Mouse (Mus musculus): Measurements from ENCODE around the gene Lrch1.

Lrch1 gene

GRCm38 (mm10) chr14:74893085-74893648 lies 54.5 kb downstream of the Lrch1 start:
- DNase-seq (ENCODE audit: low read depth, low spot score), result no peak

GRCm38 (mm10) chr14:74889304-74889703 lies 58.4 kb downstream of the Lrch1 start:
- DNase-seq (ENCODE audit: low read depth, low spot score), result no peak

- DNase-seq (ENCODE audit: low read depth, low spot score), result no peak
Measured at GRCm38 (mm10) chr14:74888103-74888502, 59.6 kb downstream of the Lrch1 start.

- no peak for DNase-seq (ENCODE audit: low read depth, low spot score)
Measured at GRCm38 (mm10) chr14:74886453-74886852, 61.2 kb downstream of the Lrch1 start.

- no peak for DNase-seq (ENCODE audit: low read depth, low spot score)
Measured at GRCm38 (mm10) chr14:74884920-74885319, 62.8 kb downstream of the Lrch1 start.

- DNase-seq (ENCODE audit: low read depth, low spot score), result no peak
Measured at GRCm38 (mm10) chr14:74884024-74884680, 63.5 kb downstream of the Lrch1 start.

GRCm38 (mm10) chr14:74883204-74883603 lies 64.5 kb downstream of the Lrch1 start:
- DNase-seq (ENCODE audit: low read depth, low spot score), result no peak

GRCm38 (mm10) chr14:74882754-74883153 lies 64.9 kb downstream of the Lrch1 start:
- DNase-seq (ENCODE audit: low read depth, low spot score), result peak; percentile 67

- no peak for DNase-seq (ENCODE audit: low read depth, low spot score)
Measured at GRCm38 (mm10) chr14:74880868-74881267, 66.8 kb downstream of the Lrch1 start.

- DNase-seq (ENCODE audit: low read depth, low spot score), result no peak
Measured at GRCm38 (mm10) chr14:74879480-74879879, 68.2 kb downstream of the Lrch1 start.

GRCm38 (mm10) chr14:74877287-74877686 lies 70.4 kb downstream of the Lrch1 start:
- no peak for DNase-seq (ENCODE audit: low read depth, low spot score)

GRCm38 (mm10) chr14:74871220-74871619 lies 76.5 kb downstream of the Lrch1 start:
- DNase-seq (ENCODE audit: low read depth, low spot score), result no peak

GRCm38 (mm10) chr14:74868902-74869230 lies 78.8 kb downstream of the Lrch1 start:
- no peak for DNase-seq (ENCODE audit: low read depth, low spot score)

GRCm38 (mm10) chr14:74868188-74868901 lies 79.3 kb downstream of the Lrch1 start:
- no peak for DNase-seq (ENCODE audit: low read depth, low spot score)

GRCm38 (mm10) chr14:74867076-74868042 lies 80.3 kb downstream of the Lrch1 start:
- DNase-seq (ENCODE audit: low read depth, low spot score), result no peak

- no peak for DNase-seq (ENCODE audit: low read depth, low spot score)
Measured at GRCm38 (mm10) chr14:74865738-74866137, 81.9 kb downstream of the Lrch1 start.

- DNase-seq (ENCODE audit: low read depth, low spot score), result no peak
Measured at GRCm38 (mm10) chr14:74864805-74865483, 82.7 kb downstream of the Lrch1 start.

GRCm38 (mm10) chr14:74861456-74861855 lies 86.2 kb downstream of the Lrch1 start:
- DNase-seq (ENCODE audit: low read depth, low spot score), result no peak

- no peak for DNase-seq (ENCODE audit: low read depth, low spot score)
Measured at GRCm38 (mm10) chr14:74859154-74859553, 88.5 kb downstream of the Lrch1 start.

- no peak for DNase-seq (ENCODE audit: low read depth, low spot score)
Measured at GRCm38 (mm10) chr14:74855429-74855828, 92.2 kb downstream of the Lrch1 start.

- no peak for DNase-seq (ENCODE audit: low read depth, low spot score)
Measured at GRCm38 (mm10) chr14:74853759-74854100, 93.9 kb downstream of the Lrch1 start.

Measured in forelimb bud, embryonic 11.5 days (tissue).